Mouse (Mus musculus) spleen, adult 2 months (tissue): ENCODE results near the gene Pbx4.

Experiments used
- CTCF ChIP-seq: fragments of 200-500 bp; IDR thresholded peaks from 2 replicates; pipeline ENCODE4 v1.5.1; 2011; ENCODE audit warnings: mild to moderate bottlenecking, inconsistent platforms; ENCODE audit not compliant: insufficient read depth, insufficient read length, insufficient replicate concordance; ENCODE audit errors: extremely low read depth
- POLR2A ChIP-seq: fragments of 200-500 bp; IDR thresholded peaks from 2 replicates; pipeline ENCODE4 v1.6.1; 2011; ENCODE audit warnings: low read depth, low read length, inconsistent platforms

DNA sequence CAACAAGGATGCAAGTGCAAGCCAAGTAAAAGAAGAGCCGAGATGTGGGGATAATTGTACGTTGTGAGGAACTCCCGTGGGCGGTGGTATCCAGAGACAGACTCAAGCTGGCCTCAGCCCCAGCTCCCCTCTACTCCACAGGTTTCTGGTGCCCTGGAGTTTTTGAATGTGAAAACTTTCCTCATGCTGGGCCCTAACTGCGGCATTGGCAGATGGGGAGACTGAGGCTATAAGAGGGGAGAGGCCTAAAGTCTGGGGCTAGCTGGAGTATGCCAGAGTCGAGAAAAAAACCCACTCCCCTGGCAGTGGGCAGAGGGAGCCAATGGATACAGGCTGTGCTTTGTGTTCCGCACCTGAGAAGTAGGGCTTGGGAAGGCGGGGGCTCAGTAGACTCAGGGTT, 71.8 kb downstream of the Pbx4 start:
- TF ChIP-seq POLR2A (no peak), CTCF (no peak)
